Mouse (Mus musculus) layer of hippocampus, adult 18-20 months (tissue): ENCODE data around the gene Oscar. TPM values are rescaled to one million over a fixed set of nuclear protein-coding genes. Genes with fewer than 3 reads are reported as not detected.
A peak's percentile ranks its signal among the peaks of the same experiment; 100 is the strongest.

Experiments
- DNase-seq, 2 experiments: peaks; one replicate each; pipeline ENCODE4 v3.0.0; 2022; ENCODE audit warnings: low spot score in 2 of 2
- long read RNA-seq: library from polyadenylated mRNA; stranded (forward); transcript quantifications from one replicate; pipeline ENCODE4 v2.0.0, GENCODE M21; 2021
- total RNA-seq, 2 experiments: library from RNA; stranded (reverse); gene quantifications; 2 replicates each; pipeline ENCODE4 v1.2.3; 2021

Oscar gene
- 1 to 10 TPM; 1.0 to 1.1 TPM for total RNA-seq
- long read RNA-seq = 0 reads

GRCm38 (mm10) chr7:3616057-3616388, at the start of gene Oscar:
TSS of gene Oscar (minus strand) at chr7:3616157.
- no peak for DNase-seq

GRCm38 (mm10) chr7:3665215-3666114, 49.5 kb upstream of the Oscar start, which contains the start of gene Leng1:
TSS of gene Leng1 (minus strand) at chr7:3665840.
- peak; percentile 97 to 98 for DNase-seq

- DNase-seq = no peak
Observed at GRCm38 (mm10) chr7:3664524-3665214, 48.7 kb upstream of the Oscar start.

- DNase-seq = no peak
Observed at GRCm38 (mm10) chr7:3658578-3658977, 42.6 kb upstream of the Oscar start.

GRCm38 (mm10) chr7:3656966-3657365, 41.0 kb upstream of the Oscar start:
- no peak for DNase-seq

GRCm38 (mm10) chr7:3646641-3647040, 30.7 kb upstream of the Oscar start:
- DNase-seq = no peak

GRCm38 (mm10) chr7:3646188-3646587, 30.2 kb upstream of the Oscar start:
- DNase-seq = no peak

GRCm38 (mm10) chr7:3645488-3646025, 29.6 kb upstream of the Oscar start:
- no peak for DNase-seq

GRCm38 (mm10) chr7:3644672-3645487, 28.9 kb upstream of the Oscar start, which contains the start of gene Cnot3:
TSS of gene Cnot3 (plus strand) at chr7:3645268.
- DNase-seq = peak; percentile 99

GRCm38 (mm10) chr7:3644348-3644671, 28.4 kb upstream of the Oscar start:
- DNase-seq = peak in 1 of 2 experiments; percentile 11

- no peak for DNase-seq
Observed at GRCm38 (mm10) chr7:3643843-3644242, 27.9 kb upstream of the Oscar start.

GRCm38 (mm10) chr7:3643412-3643811, 27.5 kb upstream of the Oscar start:
- no peak for DNase-seq

- DNase-seq = no peak
Observed at GRCm38 (mm10) chr7:3630478-3630815, 14.5 kb upstream of the Oscar start.

GRCm38 (mm10) chr7:3629543-3630477, 13.9 kb upstream of the Oscar start, which contains the start of the genes Tfpt and Prpf31:
TSS of gene Tfpt (minus strand) at chr7:3629929.
TSS of gene Prpf31 (plus strand) at chr7:3629985.
- peak; percentile 94 to 97 for DNase-seq

- DNase-seq = no peak
Observed at GRCm38 (mm10) chr7:3629030-3629429, 13.1 kb upstream of the Oscar start.

- DNase-seq = peak; percentile 86 to 90
Observed at GRCm38 (mm10) chr7:3617242-3617995, 1.5 kb upstream of the Oscar start, which contains the start of gene Ndufa3. TSS of gene Ndufa3 (plus strand) at chr7:3617373.

GRCm38 (mm10) chr7:3616389-3617241, 658 bp upstream of the Oscar start:
- no peak for DNase-seq

GRCm38 (mm10) chr7:3614021-3614420, 1.9 kb downstream of the Oscar start:
- no peak for DNase-seq
